Mouse (Mus musculus) v-Abl transformed pro-B cells (cell line): ENCODE measurements around the gene Defb25.
"Not testable (repeated sequence)": the region's sequence is repeated elsewhere in the genome, so short reads cannot be mapped to it uniquely, and the experiment has no call there.

Experiments used
- in situ Hi-C, 2 experiments: fragments of 400-800 bp; cut with MboI; formaldehyde crosslinking; loops; one replicate each; pipeline ENCODE4 v1.15.1; 2025; ENCODE audit not compliant: unreplicated experiment in 2 of 2

The Defb25 gene

DNA sequence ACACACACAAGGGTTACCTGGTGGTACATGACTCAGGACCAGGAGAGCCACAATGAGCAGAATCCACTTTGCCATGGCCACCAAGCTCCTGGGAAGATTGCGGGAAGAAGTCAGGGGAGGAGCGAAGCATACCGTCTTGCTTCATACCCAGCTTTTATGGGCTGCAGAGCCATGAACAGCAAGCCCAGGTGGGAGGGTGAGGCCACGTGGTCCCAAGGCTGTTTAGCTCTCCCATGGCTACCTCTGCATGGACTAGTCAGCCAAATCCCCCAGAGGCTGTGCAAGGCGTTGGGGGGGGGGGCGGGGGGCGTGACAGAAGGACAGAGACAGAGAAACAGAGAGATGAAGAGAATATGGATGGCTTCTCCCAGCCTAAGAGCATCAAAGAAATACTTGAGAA lies at the start of gene Defb25:
Gene Defb25 (minus strand): TSS at position 101 of the 400 bp plus-strand sequence.
- in situ Hi-C loops = no loop called here

DNA sequence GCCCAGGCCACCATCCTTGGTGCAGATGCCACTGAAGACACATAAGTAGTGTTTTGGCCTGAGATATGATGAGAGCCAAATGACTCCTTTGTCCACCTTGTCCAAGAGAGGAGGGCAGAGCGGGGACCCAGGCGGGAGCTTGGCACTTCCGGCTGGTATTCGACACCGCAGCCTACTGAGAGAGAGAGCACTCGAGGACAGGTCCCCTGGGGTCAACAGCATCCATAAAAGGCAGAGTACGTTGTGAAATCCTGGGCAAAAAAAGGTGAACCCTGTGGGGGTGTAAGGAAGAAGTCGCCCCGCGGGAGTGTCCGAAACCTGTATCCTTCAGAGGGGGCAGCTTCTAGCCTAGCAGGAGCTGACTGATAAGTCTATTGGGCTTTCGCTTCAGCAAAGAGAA lies 49.3 kb upstream of the Defb25 start:
- in situ Hi-C loops = no loop called here

DNA sequence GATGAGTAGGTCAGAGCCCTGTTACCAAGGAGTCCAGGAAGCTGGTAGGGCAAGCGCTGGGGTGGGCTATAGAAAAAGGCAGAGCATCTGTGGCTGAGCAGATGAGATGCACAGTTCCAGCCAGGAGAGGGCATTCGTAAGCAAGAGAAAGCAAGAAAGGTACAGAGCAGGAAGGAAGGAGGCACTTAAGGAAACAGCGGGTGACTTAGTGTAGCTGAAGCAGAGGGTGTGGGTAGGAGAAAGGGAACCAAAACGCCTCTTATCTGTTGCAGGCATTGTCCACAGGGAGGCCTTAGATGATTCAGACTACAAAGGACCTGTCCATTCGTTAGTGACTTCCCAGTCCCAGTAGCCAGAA lies 48.8 kb upstream of the Defb25 start:
- in situ Hi-C loops = no loop called here

DNA sequence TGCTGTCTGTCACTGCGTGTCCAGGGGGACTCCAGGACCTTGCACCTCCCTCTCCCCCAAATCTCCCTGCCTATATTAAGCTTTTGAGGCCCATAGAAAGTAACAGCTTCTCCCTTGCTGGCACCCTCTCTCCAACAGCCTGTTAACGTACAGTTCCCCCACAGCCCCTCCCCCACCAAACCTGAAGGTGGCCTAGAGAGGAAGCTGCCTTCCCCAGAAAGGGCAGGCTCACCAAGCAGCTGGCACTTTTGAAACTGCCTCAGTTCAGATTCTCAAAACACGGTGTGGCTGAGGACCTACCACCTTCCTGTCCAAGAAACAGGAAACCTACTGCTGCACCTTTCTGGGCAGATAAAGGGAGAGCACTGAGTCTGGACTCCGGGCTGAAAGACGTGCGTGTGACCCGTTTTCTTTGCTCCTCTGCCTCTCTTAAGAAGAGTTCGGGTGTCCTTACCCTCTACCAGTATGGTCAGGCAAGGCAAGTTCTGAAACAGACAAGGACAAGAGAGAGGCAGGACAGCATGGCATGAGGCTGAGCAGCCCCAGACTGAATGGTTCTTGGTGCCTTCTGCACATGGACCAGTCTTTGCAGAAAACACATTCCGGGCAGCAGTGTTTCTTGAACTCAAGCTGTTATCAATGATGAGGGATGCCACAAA lies 48.3 kb upstream of the Defb25 start:
- in situ Hi-C loops = no loop called here

DNA sequence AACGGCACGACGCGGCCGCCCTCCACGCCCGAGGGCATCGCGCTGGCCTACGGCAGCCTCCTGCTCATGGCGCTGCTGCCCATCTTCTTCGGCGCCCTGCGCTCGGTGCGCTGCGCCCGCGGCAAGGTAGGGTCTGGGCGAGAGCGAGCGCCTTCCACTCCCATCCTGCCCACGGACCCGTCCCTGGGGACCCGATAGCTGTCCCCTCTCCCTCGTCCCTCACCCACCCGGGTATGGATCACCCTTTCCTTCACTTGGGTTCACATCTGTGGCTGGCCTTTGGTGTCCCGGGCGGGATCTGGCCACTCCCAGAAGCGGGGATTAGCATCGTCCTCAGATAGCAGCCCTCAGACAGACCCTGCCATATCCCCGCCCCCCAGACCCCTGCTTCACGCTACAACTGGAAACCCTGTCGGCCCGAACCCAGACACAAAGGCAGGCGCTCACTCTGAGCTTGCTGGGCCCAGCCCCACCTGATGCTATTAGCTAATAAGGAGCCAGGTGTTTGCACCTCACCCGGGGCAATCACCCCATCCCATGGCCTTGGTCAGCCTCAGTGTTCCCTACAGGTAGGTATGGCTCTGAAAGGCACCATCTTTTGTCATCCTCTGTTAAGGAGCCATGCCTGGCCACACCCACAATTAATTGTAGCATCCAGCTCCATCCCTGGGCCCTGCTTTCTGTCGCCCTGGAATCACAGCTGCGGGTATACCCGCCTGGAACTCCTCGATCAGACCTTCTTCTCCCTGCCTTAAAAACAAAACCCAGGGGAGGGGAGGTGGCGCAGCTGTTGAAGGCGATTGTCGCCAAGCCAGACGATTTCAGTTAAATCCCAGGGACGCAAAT lies 47.0 kb upstream of the Defb25 start:
- in situ Hi-C loops = no loop called here

DNA sequence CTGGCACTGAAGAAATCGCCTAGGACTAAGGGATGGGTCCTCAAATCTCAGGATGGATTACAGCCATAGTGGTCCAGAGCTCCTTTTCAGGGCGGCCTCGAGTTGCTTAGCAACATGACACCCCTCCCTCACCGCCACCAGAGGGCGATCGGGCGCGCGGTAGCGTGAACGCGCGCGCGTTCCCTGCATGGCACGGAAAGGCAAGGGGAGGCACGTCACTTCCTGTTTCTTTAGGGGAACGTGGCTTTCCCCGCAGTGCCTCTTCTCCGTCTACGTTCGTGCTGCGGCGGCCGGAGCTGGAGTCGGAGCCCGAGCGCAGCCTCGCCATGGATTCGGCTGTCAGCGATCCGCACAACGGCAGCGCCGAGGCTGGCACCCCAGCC lies 46.4 kb upstream of the Defb25 start, which contains the start of gene H13:
Gene H13 (plus strand): TSS at position 206 of the 383 bp plus-strand sequence.
- in situ Hi-C loops = no loop called here

DNA sequence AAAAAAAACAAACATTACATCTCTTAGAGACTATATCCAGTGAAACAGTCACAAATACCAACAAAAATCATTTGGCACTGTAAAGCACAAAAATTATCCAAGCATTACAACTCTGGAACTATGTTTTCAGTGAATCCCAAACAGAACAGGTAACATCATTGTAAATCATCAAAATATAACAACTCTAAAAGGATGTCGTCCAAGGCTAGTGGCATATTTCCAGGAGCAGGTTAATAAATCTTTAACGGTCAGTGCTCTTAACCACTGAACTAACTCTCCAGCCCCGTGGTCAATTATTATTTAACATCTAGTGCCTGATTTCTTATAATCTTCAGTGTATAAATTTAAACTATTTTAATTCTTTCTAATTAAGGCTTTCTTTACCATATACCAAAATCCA lies 43.3 kb upstream of the Defb25 start:
- in situ Hi-C loops = not testable (repeated sequence)

DNA sequence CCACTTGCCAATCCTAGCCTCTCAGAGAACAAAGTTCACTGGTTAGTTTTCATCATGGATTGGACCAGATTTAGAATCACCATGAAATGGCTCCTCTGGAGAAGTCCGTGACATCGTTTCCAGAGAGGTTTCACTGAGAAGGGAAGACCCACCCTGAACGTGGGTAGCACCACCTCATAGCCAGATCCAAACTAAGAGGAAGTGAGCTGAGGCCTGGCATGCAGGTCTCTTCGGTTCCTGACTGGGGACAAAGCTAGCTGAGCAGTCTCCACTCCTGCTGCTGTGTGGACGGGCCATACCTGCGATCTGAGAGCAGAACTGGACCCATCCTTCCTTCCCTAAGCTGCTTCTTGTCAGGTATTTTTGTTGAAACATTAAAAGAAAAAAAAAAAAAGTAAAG lies 38.3 kb upstream of the Defb25 start:
- in situ Hi-C loops = no loop called here

DNA sequence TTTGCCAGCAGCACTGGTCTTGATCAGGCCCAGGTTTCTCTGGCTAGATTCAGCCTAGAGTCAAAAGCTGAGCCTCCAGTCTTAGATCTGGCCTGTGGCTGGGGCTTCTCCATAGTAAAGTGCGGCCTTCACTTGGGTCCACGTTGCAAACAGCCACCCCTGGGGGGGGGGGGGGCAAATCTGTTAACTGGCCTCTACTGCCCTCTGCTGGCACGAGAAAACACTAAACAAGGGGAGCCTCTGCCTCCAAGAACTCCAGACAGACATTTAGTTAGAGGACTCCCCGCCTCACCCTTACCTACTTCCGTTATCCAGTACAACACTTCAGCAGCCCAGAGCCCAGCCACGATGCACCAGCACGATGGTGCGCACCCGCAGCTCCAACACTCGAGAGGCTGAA lies 34.5 kb upstream of the Defb25 start:
- in situ Hi-C loops = no loop called here

DNA sequence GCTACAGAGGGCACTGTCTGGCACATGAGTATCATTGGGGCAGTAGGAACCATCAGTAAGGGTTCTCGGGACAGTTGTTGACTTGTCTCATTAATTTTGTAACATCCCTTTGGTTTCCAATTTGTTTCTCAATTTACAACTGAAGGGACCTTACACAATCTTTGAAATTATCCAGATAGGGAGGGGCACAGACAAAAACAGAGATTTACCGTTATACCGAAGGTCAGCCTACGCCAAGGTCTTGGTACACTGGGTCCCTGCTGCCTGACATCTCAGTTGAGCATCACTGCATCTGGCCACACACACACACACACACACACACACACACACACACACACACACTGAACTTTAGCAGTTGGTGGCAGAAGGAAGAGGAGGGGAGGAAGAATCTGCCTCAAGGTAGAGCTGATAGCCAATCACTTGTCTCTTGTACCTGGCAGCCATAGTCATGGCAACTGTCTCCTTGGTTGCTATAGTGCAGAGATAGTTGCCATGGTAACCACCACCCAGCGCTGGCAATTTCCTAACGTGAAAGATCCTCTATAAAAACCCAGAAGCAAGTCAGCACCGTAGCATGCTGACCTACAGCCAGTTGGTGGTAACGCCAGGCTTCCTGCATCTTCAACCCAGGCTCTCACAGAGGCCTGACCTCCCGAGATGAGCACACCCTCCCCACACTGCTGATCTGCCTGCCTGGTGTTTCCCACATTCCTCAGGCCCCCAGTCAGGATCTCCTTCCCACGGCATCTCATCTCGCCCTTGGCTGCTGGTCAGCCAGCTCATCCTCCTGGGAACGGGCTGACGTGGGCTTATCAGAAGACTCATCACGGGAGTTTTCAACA lies 31.2 kb upstream of the Defb25 start:
- in situ Hi-C loops = no loop called here

DNA sequence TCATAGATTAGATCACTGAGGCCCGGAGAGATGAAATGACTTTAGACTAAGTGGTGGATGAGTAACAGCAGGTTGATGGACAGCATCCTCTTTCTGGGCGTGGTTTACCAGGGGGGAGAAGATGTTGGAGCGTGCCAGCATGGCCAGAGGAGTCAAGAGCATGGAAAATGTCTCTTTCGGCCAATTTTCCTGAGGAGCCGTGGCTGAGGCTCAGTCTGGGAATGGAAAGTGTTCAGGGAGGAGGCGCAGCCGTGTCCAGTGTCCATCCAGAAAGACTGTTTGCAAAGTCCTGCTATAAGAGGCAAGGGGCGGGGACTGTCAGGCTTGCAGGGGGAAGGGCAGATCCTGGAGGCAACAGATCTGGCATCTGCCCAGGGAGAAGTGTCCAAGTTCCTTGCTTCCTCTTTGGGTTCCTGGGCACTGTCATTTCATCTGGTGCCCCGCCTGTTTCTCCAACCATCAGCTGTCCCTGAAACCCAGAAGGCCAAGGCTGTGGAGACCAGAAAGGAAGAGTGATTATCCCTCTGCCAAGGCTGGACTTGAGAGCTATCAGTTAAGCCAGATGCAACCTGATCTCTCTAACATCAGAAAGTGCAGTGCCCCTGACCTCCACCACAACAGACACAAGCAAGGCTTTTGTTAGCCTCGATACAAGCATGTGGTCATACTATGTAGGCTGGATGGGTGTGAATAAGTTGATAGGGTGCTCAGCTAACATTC lies 30.2 kb upstream of the Defb25 start:
- in situ Hi-C loops = no loop called here

DNA sequence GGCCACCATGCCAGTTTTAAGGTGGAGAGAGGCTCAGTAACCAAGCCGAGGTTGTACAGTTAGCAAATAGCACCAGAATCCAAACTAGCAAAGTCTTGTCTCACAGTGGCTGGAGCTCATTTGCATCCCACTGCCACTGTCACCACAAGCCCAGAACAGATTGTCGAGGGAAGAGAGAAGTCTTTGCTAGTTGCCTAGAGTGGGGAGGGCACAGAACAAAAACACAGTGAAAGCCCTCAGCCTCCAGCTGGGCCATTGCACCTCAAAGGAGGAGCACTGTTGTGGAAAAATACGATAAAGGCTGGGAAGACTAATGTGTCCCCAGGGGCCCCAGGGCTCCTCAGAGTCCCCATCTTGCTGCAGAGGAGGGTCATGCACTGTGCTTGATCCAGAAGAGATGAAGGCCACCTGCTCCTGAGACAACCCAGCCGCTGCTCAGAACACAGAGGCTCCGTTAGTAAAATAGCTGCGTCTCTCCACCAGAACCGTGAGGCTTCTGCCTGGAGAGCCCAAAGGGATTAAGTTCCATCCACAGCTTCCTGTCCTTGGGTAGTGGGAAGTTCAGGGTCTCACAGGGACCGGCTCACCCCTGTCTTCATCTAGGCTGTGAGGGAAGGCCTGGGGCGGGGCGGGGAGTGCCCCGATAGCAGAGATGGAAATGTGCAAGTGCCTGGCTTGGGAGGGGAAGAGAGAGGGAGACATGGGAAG lies 16.7 kb upstream of the Defb25 start:
- in situ Hi-C loops = no loop called here

DNA sequence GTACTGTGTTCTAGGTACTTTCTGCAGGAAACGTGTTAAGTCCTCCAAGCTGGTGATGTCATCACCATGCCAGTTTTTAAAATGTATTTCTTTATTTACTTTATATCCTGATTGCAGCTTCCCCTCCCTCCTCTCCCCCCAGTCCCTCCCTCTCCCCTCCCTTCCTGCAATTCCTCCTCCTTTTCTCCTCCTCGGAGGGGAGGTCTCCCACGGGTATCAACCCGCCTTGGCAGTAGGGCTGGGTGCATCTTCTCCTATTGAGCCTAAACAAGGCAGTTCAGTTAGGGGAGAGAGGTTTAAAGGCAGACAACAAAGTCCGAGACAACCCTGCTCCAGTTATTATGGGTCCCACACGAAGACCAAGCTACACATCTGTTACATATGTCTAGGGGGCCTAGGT lies 16.0 kb upstream of the Defb25 start:
- in situ Hi-C loops = no loop called here

DNA sequence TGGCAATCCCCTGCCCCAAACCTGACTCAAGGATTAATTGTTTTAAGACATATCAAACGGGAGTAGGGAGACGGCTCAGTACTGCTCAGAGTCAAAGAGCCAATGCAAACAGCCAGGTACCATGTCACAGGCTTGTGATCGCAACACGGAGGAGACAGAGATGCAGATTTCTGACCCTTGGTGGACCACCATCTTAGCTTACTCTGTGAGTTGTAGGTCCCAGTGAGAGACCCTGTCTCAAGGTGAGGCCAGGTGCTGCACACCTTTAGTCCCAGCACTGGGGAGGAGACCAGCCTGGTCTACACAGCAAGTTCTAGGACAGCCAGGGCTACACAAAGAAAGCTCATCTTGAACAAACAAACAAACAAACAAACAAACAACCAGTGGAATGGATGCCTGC lies 14.5 kb upstream of the Defb25 start:
- in situ Hi-C loops = no loop called here

DNA sequence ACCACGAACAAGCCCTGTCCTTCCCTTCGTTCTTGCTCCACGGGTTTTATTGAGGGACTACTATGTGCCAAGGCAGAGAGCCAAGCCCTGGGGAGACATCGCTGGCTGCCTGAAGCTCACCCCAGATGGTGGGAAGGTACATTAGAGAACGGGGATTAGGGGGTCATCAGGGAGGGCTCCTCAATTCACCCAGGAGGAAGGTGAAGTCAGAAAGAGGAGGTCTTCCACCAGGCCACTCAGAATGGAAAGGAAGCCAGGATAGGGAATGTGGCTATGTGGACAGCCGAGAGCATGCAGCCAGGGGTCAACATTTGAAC lies 14.1 kb upstream of the Defb25 start:
- in situ Hi-C loops = no loop called here

DNA sequence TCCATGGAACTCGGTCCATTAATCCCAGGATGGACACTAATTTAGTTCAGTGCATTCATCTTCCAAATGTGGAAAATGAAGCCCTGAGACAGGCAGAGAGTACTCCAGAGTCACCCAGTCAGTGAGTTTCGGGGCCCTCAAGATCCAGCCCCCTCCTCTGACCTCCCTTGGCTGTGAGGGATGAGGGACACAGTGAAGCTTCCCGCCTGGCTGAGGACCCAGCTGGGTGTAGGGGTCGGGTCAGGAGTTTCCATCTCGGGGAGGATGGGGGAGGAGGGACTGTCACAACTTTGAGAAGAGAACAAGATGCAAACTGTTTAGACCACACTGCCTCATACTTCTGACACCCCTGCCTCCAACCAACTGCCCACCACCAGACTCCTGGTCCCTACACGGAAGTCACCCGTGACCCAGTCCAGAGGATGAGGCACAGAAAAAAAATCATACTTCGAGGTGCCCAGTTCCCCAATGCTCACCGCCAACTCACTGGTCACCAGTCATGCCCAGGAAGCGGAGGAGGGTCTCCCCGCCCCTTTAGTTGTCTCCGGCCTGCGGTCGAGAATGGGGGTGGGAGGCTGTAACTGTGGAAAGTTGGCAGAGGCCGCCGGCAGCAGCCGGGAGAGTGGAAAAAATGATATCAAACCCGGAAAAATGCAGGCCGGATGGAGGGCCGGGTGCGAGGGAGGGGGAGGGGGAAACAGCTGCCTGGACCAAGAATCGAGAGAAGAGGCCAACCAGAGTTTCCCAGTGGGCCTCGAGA lies 13.6 kb upstream of the Defb25 start:
- in situ Hi-C loops = no loop called here

DNA sequence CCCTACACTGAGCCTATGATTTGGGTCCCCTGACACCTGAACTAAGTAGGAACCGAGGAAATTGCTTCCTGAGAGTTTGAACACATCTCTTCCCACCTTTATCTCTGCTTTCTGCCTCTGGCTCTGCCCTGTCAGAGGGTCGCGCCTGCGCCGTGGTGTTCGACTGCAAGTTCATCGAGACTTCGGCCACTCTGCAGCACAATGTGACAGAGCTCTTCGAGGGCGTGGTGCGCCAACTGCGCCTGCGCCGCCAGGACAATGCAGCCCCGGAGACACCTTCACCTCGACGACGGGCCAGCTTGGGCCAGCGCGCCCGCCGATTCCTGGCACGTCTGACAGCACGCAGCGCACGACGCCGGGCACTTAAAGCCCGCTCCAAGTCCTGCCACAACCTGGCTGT lies 11.5 kb upstream of the Defb25 start:
- in situ Hi-C loops = no loop called here

DNA sequence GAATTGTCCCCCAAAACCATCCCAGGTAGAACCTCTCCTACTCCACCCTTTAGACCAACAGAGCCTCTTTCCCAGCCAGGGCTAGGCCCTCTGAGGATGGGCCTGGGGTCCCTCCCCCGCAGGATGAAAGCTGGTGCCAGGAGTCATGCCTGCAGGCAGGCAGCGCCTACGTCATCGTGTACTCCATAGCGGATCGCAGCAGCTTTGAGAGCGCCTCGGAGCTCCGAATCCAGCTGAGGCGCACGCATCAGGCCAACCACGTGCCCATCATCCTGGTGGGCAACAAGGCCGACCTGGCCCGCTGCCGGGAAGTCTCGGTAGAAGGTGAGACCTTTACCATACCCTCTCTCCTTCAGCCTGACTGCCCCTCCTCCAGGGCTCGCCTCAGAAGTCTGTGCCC lies 10.5 kb upstream of the Defb25 start:
- in situ Hi-C loops = no loop called here

DNA sequence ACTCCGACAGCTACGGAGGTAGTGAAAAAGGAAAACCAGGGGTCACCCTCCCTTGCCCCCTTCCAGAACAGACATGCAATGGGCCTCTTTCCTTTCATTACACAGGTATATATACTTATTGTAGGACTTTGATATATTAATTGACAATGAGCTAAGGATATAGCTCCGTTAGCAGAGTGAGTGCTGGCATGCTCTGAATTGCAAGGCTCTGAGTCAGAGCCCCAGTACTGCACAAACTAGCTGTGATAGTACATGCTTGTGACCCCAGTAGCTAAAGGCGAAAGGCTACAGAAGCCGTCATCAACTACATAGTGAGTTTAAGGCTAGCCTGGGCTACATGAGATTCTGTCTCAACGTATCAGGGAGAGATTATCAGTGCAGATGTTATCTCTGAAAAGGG lies 7.1 kb upstream of the Defb25 start:
- in situ Hi-C loops = no loop called here

DNA sequence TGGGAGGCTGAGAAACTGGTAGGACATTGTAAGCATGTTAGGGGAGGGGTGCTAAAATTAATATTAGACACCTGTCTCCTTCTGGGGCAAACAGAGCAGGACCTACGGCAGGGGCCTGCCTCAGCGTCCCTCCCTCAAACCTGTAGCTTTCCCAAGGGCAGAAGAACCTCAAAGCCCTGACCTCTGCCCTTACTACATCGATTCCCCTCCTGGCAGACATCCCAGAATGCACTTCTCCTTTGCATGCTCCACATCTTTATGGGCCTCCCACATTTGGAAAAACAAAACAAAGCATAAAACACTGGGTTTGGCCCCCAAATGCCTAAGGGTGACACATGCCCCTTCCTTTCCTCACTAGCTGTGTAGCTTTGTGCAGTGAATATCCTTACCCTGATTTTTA lies 6.4 kb upstream of the Defb25 start:
- in situ Hi-C loops = no loop called here
